Mouse (Mus musculus) spleen, adult 12 weeks (tissue): ENCODE data around the gene Foxo6.

ENCODE experiments used
- DNase-seq: peaks from one replicate; pipeline ENCODE4 v3.0.0; 2022; ENCODE audit warnings: low spot score

Gene Foxo6

GRCm38 (mm10) chr4:120246086-120246485, 41.1 kb downstream of the Foxo6 start:
- DNase-seq, result no peak

GRCm38 (mm10) chr4:120242783-120243262, 44.3 kb downstream of the Foxo6 start:
- DNase-seq, result no peak

- no peak for DNase-seq
Observed at GRCm38 (mm10) chr4:120241106-120241505, 46.0 kb downstream of the Foxo6 start.

- DNase-seq, result no peak
Observed at GRCm38 (mm10) chr4:120239419-120239818, 47.7 kb downstream of the Foxo6 start.

- DNase-seq, result no peak
Observed at GRCm38 (mm10) chr4:120233243-120233642, 53.9 kb downstream of the Foxo6 start.

- DNase-seq, result no peak
Observed at GRCm38 (mm10) chr4:120232541-120232940, 54.6 kb downstream of the Foxo6 start.

GRCm38 (mm10) chr4:120231982-120232381, 55.2 kb downstream of the Foxo6 start:
- no peak for DNase-seq

- DNase-seq, result no peak
Observed at GRCm38 (mm10) chr4:120230256-120230649, 56.9 kb downstream of the Foxo6 start.

GRCm38 (mm10) chr4:120229505-120230255, 57.5 kb downstream of the Foxo6 start:
- DNase-seq, result no peak

GRCm38 (mm10) chr4:120228613-120229012, 58.5 kb downstream of the Foxo6 start:
- no peak for DNase-seq

- DNase-seq, result no peak
Observed at GRCm38 (mm10) chr4:120227224-120227623, 59.9 kb downstream of the Foxo6 start.

- no peak for DNase-seq
Observed at GRCm38 (mm10) chr4:120226682-120227081, 60.5 kb downstream of the Foxo6 start.

- peak; percentile 19 for DNase-seq
Observed at GRCm38 (mm10) chr4:120225135-120225780, 61.9 kb downstream of the Foxo6 start.

- DNase-seq, result no peak
Observed at GRCm38 (mm10) chr4:120223805-120224204, 63.3 kb downstream of the Foxo6 start.

- no peak for DNase-seq
Observed at GRCm38 (mm10) chr4:120223108-120223745, 63.9 kb downstream of the Foxo6 start.

- DNase-seq, result no peak
Observed at GRCm38 (mm10) chr4:120221708-120222107, 65.4 kb downstream of the Foxo6 start.

GRCm38 (mm10) chr4:120218878-120219277, 68.3 kb downstream of the Foxo6 start:
- DNase-seq, result no peak
